Mouse (Mus musculus) ES-E14 (cell line): ENCODE results near the gene Pigz. TPM values are rescaled to one million over a fixed set of nuclear protein-coding genes. Genes with fewer than 3 reads are reported as not detected.

Experiments
- DNase-seq: peaks from one replicate; pipeline ENCODE4 v3.0.0-alpha.2; 2013; ENCODE audit warnings: low read depth, low spot score
- H3K27ac ChIP-seq: 2 replicates; pipeline ENCODE4 v1.5.1; 2012; ENCODE audit warnings: low read depth, mild to moderate bottlenecking, low read length, moderate library complexity, mixed read lengths; ENCODE audit not compliant: poor library complexity, insufficient read depth, severe bottlenecking
- H3K36me3 ChIP-seq: 2 replicates; pipeline ENCODE4 v1.6.1; 2012; ENCODE audit warnings: mild to moderate bottlenecking, low read length, moderate library complexity, mixed read lengths; ENCODE audit not compliant: control insufficient read depth, poor library complexity, insufficient read depth, severe bottlenecking
- H3K4me1 ChIP-seq, 2 experiments: fragments of 150-350 bp in 1 of 2; sonication (generic) in 1 of 2; 2 replicates each; pipeline ENCODE4 v1.6.1; 2012; ENCODE audit warnings: low read length in 2 of 2, mild to moderate bottlenecking in 1 of 2, mixed read lengths in 1 of 2; ENCODE audit not compliant: control insufficient read depth in 2 of 2, insufficient read depth in 2 of 2, poor library complexity in 1 of 2
- H3K4me3 ChIP-seq, 2 experiments: fragments of 150-350 bp in 1 of 2; sonication (generic) in 1 of 2; 2 replicates each; pipeline ENCODE4 v1.5.1; 2012; ENCODE audit warnings: low read length in 2 of 2, low read depth in 1 of 2, mild to moderate bottlenecking in 1 of 2, mixed read lengths in 1 of 2; ENCODE audit not compliant: insufficient read depth in 1 of 2, poor library complexity in 1 of 2, severe bottlenecking in 1 of 2
- H3K9ac ChIP-seq: 2 replicates; pipeline ENCODE4 v1.6.1; 2012; ENCODE audit warnings: low read depth, mild to moderate bottlenecking, low read length, mixed read lengths; ENCODE audit not compliant: poor library complexity, insufficient read depth, severe bottlenecking
- H3K9me3 ChIP-seq: fragments of 150-350 bp; sonication (generic); 2 replicates; pipeline ENCODE4 v1.6.1; 2012; ENCODE audit warnings: low read depth, mild to moderate bottlenecking, low read length; ENCODE audit not compliant: control insufficient read depth, insufficient read depth
- CHD2 ChIP-seq: IDR thresholded peaks from 2 replicates; pipeline ENCODE4 v1.6.1; 2014; ENCODE audit warnings: mild to moderate bottlenecking, low read depth, low read length, inconsistent platforms
- HCFC1 ChIP-seq: IDR thresholded peaks from 2 replicates; pipeline ENCODE4 v1.6.1; 2012; ENCODE audit warnings: low read length, inconsistent platforms, borderline replicate concordance; ENCODE audit not compliant: insufficient read depth
- MAFK ChIP-seq: IDR thresholded peaks from 2 replicates; pipeline ENCODE4 v1.6.1; 2014; ENCODE audit warnings: mild to moderate bottlenecking, low read depth, low read length, inconsistent platforms; ENCODE audit not compliant: insufficient read depth
- ZC3H11A ChIP-seq: IDR thresholded peaks from 2 replicates; pipeline ENCODE4 v1.6.1; 2012; ENCODE audit warnings: low read depth, mild to moderate bottlenecking, inconsistent platforms, low read length, borderline replicate concordance
- ZNF384 ChIP-seq: IDR thresholded peaks from 2 replicates; pipeline ENCODE4 v1.6.1; 2012; ENCODE audit warnings: low read depth, low read length, inconsistent platforms
- in situ Hi-C, 2 experiments: fragments of 600-800 bp; cut with MboI; formaldehyde crosslinking; loops; one replicate each; pipeline ENCODE4 v1.15.1; 2025; ENCODE audit warnings: low sequenced_read_pairs in 2 of 2, inconsistent platforms in 1 of 2; ENCODE audit not compliant: unreplicated experiment in 2 of 2
- total RNA-seq: library from RNA; depleted of rRNA; stranded (reverse); fragments of 300-350 nt; gene quantifications from 2 replicates; pipeline ENCODE4 v1.2.3, GENCODE M21; 2012; rRNA removed

The Pigz gene
- total RNA-seq, 1 experiment: 0.71 TPM

DNA sequence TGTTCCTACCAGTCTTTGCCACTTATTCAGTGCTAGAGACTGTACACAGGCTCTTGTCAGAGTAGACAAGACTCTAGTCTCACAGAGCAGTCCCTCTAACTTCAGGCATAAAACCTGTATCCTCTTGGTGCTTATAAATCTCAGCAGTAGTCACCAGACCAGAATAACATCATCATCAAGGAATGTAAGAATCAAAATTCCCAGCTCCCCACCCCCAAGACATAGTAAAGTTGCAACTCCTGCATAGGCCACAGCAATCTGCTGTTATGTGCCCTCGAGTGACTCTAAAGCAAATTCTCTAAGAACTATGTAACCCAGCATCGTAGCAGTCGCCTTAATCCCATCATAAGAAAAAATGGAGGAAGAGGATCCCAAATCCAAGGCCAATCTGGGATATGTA lies 45.9 kb downstream of the Pigz start:
- no peak overlapping the region for H3K27ac ChIP-seq
- in situ Hi-C loops: no loop called here
- H3K4me1 ChIP-seq: 0 out of 4 replicates have a peak, but pooled peaks cover 0 to 3% of the 10 kb centered on the region in 2 experiments
- H3K36me3 ChIP-seq: peaks cover 5% of the 10 kb centered on the region; the same call in 1 of the 2 replicates
- no peak overlapping the region for H3K9ac ChIP-seq
- DNase-seq: no peak
- no peak for TF ChIP-seq MAFK
- TF ChIP-seq ZNF384: no peak
- TF ChIP-seq ZC3H11A: no peak
- TF ChIP-seq CHD2: no peak
- no peak for TF ChIP-seq HCFC1
- H3K9me3 ChIP-seq: no peaks in the 10 kb centered on the region
- no peak overlapping the region for H3K4me3 ChIP-seq

DNA sequence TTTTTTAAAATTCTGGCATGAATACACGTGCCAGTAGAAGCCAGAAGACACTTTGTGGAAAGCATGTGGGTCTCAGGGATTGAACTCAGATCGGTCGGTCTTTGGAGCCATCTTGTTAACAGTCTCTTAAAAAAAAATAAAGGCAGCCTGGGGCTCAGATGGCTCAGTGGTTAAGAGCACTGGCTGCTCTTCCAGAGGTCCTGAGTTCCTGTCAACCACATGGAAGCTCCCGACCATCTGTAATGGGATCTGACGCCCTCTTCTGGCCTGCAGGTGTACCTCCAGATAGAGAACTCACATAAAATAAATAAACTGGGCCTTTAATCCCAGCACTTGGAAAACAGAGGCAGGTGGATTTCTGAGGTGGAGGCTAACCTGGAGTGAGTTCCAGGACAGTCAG lies 47.3 kb downstream of the Pigz start:
- Histone ChIP-seq H3K9ac (no peak overlapping the region), H3K27ac (no peak overlapping the region), H3K9me3 (no peaks in the 10 kb centered on the region), H3K36me3 (peaks cover 3% of the 10 kb centered on the region; the same call in 1 of the 2 replicates), H3K4me1 (0 out of 4 replicates have a peak, but pooled peaks cover 0 to 3% of the 10 kb centered on the region in 2 experiments), H3K4me3 (no peak overlapping the region)
- TF ChIP-seq CHD2 (no peak), HCFC1 (no peak), MAFK (no peak), ZC3H11A (no peak), ZNF384 (no peak)
- in situ Hi-C loops: no loop called here
- DNase-seq: no peak

DNA sequence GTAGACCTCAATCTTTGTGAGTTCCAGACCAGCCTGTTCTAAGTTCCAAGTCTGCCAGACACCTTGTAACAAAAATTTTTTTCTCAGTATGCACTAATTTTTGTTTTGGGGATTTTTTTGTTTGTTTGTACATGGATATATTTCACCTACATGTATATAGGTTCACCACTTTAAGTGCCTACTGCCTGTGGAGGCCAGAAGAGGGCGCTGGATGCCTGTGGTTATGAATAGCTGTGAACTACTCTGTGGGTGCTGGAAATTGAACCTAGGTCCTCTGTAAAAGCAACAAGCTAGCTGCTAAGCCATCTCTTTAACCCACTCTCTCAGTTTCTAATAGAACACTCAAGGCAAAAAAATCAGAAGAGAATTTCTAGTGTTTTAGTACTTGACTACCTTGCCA lies 58.4 kb downstream of the Pigz start:
- H3K36me3 ChIP-seq: peaks cover 14% of the 10 kb centered on the region
- TF ChIP-seq ZC3H11A (no peak), MAFK (no peak), CHD2 (no peak), HCFC1 (no peak), ZNF384 (no peak)
- DNase-seq: peak; percentile 41
- no peaks in the 10 kb centered on the region for H3K9me3 ChIP-seq
- in situ Hi-C loops: no loop called here
- H3K4me1 ChIP-seq: no peaks in the 10 kb centered on the region
- H3K27ac ChIP-seq: no peak overlapping the region
- no peak overlapping the region for H3K4me3 ChIP-seq
- H3K9ac ChIP-seq: no peak overlapping the region

DNA sequence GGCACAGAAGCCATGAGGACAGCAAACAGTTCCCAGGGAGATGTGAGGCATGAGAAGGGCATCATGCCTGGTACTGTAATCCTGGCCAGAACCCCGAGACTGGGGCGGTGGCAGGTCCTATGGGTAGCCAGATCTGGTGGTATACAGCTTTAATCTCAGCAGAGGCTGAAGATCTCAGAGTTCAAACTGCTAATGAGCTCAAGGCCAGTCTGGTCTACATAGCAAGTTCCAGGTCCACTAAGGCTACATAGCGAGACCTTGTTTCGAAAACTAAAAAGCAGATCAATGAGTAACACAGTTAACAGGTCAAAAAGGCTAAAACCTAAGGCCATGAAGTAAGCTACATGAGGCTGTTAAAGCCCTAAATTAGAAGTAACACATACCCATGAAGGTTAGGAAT lies 59.5 kb downstream of the Pigz start:
- Histone ChIP-seq H3K27ac (no peak overlapping the region), H3K9me3 (no peaks in the 10 kb centered on the region), H3K4me3 (no peak overlapping the region), H3K4me1 (no peaks in the 10 kb centered on the region), H3K9ac (no peak overlapping the region), H3K36me3 (peaks cover 12% of the 10 kb centered on the region)
- TF ChIP-seq ZC3H11A: no peak
- TF ChIP-seq CHD2: no peak
- TF ChIP-seq MAFK: no peak
- no peak for TF ChIP-seq HCFC1
- TF ChIP-seq ZNF384: no peak
- no peak for DNase-seq
- in situ Hi-C loops: no loop called here

DNA sequence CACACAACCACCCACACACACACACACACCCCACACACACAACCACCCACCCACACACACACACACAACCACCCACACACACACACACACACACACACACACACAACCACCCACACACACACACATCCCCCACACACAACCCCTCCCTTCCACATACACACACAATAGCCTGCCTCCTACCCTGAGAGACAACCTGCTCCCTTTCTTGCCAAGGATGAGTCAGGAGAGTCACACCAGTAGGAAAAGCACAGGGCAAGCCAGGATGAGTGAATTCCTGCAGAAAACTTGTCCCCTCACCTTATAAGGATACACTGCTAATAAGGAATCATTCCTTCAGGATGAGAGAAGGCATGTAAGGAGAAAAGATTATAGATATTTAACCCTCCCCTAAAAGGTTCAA lies 60.3 kb downstream of the Pigz start:
- in situ Hi-C loops: no loop called here
- TF ChIP-seq MAFK (no peak), HCFC1 (no peak), ZNF384 (no peak), CHD2 (no peak), ZC3H11A (no peak)
- no peak overlapping the region for H3K4me3 ChIP-seq
- H3K27ac ChIP-seq: no peak overlapping the region
- no peak overlapping the region for H3K9ac ChIP-seq
- H3K9me3 ChIP-seq: no peaks in the 10 kb centered on the region
- no peak for DNase-seq
- H3K36me3 ChIP-seq: peaks cover 8% of the 10 kb centered on the region; the same call in 1 of the 2 replicates
- H3K4me1 ChIP-seq: no peaks in the 10 kb centered on the region

Other genes starting within 250 kb of the Pigz start
- 0.40 and 0.58 TPM in 2 replicates for gene Meltf, start 55.0 kb upstream of the Pigz start, total RNA-seq
- 27.5 and 27.8 TPM in 2 replicates for gene 0610012G03Rik, start 14.6 kb downstream of the Pigz start, total RNA-seq
- 82.0 and 84.4 TPM in 2 replicates for gene Ncbp2, start 14.7 kb downstream of the Pigz start, total RNA-seq
- 12.6 and 16.3 TPM in 2 replicates for gene Senp5, start 69.4 kb downstream of the Pigz start, total RNA-seq
- 17.9 and 26.9 TPM in 2 replicates for gene Pak2, start 145.5 kb downstream of the Pigz start, total RNA-seq
- gene Pigx, start 165.9 kb downstream of the Pigz start, total RNA-seq: 59.5 and 86.2 TPM in 2 replicates
- gene Cep19, start 165.9 kb downstream of the Pigz start, total RNA-seq: 8.9 and 11.9 TPM in 2 replicates
- gene Nrros, start 231.7 kb downstream of the Pigz start, total RNA-seq: 6.4 and 7.2 TPM in 2 replicates
- gene Bex6, start 246.0 kb downstream of the Pigz start, total RNA-seq: 1.4 and 1.6 TPM in 2 replicates